Mouse (Mus musculus) C2C12 (cell line): ENCODE results near the gene Tmem121b.

Experiments used
- CEBPB ChIP-seq: IDR thresholded peaks from one replicate; pipeline ENCODE4 v1.6.1; 2011; ENCODE audit warnings: low read depth, mild to moderate bottlenecking, control low read depth, moderate library complexity
- CTCF ChIP-seq: IDR thresholded peaks from one replicate; pipeline ENCODE4 v1.5.1; 2011; ENCODE audit not compliant: control insufficient read depth, insufficient read depth, insufficient read length
- MYOD1 ChIP-seq: IDR thresholded peaks from one replicate; pipeline ENCODE4 v1.6.1; 2011; ENCODE audit warnings: low read depth; ENCODE audit not compliant: control insufficient read depth, insufficient read length

DNA sequence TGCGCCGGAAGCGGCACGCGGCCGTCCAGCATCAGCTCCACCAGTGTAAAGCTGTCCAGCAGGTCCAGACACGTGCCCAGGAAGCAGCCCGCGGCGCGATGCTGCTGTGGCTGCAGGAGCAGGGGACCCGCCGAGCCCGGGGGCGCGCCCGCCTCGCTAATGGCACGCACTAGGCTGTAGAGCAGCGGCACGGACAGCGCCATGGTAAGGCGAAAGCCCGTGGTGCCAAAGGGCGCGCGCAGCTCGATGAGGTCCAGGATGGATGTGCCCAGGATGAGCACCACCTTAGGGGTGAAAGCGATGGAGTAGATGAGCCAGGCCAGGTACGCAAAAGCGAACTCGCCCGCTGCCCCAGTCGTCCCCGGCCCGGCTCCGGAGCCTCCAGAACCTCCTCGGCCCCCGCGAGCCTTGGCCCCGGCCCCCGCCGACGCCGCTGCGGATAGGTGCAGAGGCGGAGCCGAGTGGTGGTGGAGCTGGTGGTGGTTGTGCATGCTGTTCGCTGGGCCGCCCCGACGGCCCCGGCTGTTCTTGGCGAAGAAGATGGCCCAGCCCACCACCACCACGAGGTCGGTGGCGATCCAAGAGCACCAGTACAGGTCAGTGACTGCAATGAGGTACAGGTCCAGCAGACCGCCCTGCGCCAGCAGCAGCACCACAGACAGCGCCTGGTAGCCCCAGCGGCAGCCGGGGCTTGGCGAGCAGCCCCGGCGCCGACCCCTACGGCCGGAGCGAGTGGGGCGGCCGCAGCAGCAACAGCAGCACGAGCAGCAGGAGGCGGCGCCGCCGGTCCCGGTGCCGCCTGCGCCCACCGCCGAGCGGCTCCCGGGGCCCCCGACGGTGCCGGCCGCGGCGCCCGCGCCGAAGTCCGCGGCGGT lies 871 bp downstream of the Tmem121b start:
- no peak for TF ChIP-seq CTCF
- TF ChIP-seq CEBPB: no peak
- no peak for TF ChIP-seq MYOD1
